Mouse (Mus musculus) stomach, embryonic 16.5 days (tissue): ENCODE data around the gene Slc11a2. TPM values are rescaled to one million over a fixed set of nuclear protein-coding genes. Genes with fewer than 3 reads are reported as not detected.

Experiments used
- ATAC-seq: fragments of 200-750 bp; cut with Nextera tagmentation; 2 replicates; pipeline ENCODE4 v1.8.0; 2017; ENCODE audit warnings: moderate number of reproducible peaks, moderate TSS enrichment; ENCODE audit not compliant: insufficient read depth, low FRiP score
- H3K27ac ChIP-seq: fragments of 300-500 bp; sonication (generic); 2 replicates; pipeline ENCODE4 v1.5.1; 2014; ENCODE audit warnings: low read length
- H3K27me3 ChIP-seq: fragments of 300-500 bp; sonication (generic); 2 replicates; pipeline ENCODE4 v1.6.1; 2014; ENCODE audit warnings: low read length, control low read depth, mixed read lengths; ENCODE audit not compliant: control insufficient read depth, insufficient read depth
- H3K36me3 ChIP-seq: fragments of 300-500 bp; sonication (generic); 2 replicates; pipeline ENCODE4 v1.6.1; 2014; ENCODE audit warnings: low read length; ENCODE audit not compliant: control insufficient read depth, insufficient read depth
- H3K4me1 ChIP-seq: fragments of 300-500 bp; sonication (generic); 2 replicates; pipeline ENCODE4 v1.6.1; 2014; ENCODE audit warnings: low read length, control low read depth, mixed read lengths; ENCODE audit not compliant: control insufficient read depth, insufficient read depth
- H3K4me2 ChIP-seq: fragments of 300-500 bp; sonication (generic); 2 replicates; pipeline ENCODE4 v1.6.1; 2014; ENCODE audit warnings: low read depth, low read length, mixed read lengths
- H3K4me3 ChIP-seq: fragments of 300-500 bp; sonication (generic); replicated peaks from 2 replicates; pipeline ENCODE4 v1.5.1; 2014; ENCODE audit warnings: mild to moderate bottlenecking, low read length
- H3K9ac ChIP-seq: fragments of 300-500 bp; sonication (generic); 2 replicates; pipeline ENCODE4 v1.6.1; 2014; ENCODE audit warnings: low read length
- H3K9me3 ChIP-seq: fragments of 300-500 bp; sonication (generic); replicated peaks from 2 replicates; pipeline ENCODE4 v1.6.1; 2016; ENCODE audit warnings: low read length, control low read depth; ENCODE audit not compliant: control insufficient read depth
- WGBS: fragments of 180-500 bp; shearing (Covaris S2); extraction: QIAGEN DNeasy Blood & Tissue Kit; methylation state at CpG from one replicate; pipeline ENCODE4 v1.1.7; 2014; 5-methylcytosine and 5-hydroxymethylcytosine counted together
- polyA plus RNA-seq: library from polyadenylated mRNA; unstranded; fragments of >200 nt; fragmentation: Nextera tagmentation; extraction: Ambion mirVana; gene quantifications from 2 replicates; pipeline ENCODE4 v1.2.1, GENCODE M21; 2015

The Slc11a2 gene
- polyA plus RNA-seq, 1 experiment from 2014 or later: 28.3 TPM

- Histone ChIP-seq H3K9ac (no peak overlapping the region), H3K27ac (no peak overlapping the region), H3K4me3 (no peak overlapping the region), H3K36me3 (peaks cover 19% of the 10 kb centered on the region; the same call in 1 of the 2 replicates), H3K27me3 (no peaks in the 10 kb centered on the region), H3K4me1 (no peaks in the 10 kb centered on the region), H3K9me3 (no peaks in the 10 kb centered on the region), H3K4me2 (no peak overlapping the region)
- ATAC-seq: no peak
- WGBS: 87% methylated on average over 4 of the region's 4 CpGs
These were observed 23.1 kb downstream of the Slc11a2 start for GRCm38 (mm10) chr15:100401811-100402210.

GRCm38 (mm10) chr15:100400592-100401250, 24.2 kb downstream of the Slc11a2 start:
- Histone ChIP-seq H3K27ac (no peak overlapping the region), H3K9ac (no peak overlapping the region), H3K36me3 (peaks cover 25% of the 10 kb centered on the region), H3K4me2 (no peak overlapping the region), H3K27me3 (no peaks in the 10 kb centered on the region), H3K4me1 (no peaks in the 10 kb centered on the region), H3K9me3 (no peaks in the 10 kb centered on the region), H3K4me3 (no peak overlapping the region)
- ATAC-seq: no peak; the same call in 1 of the 2 replicates
- WGBS: 84% methylated on average over 16 of the region's 16 CpGs

DNA sequence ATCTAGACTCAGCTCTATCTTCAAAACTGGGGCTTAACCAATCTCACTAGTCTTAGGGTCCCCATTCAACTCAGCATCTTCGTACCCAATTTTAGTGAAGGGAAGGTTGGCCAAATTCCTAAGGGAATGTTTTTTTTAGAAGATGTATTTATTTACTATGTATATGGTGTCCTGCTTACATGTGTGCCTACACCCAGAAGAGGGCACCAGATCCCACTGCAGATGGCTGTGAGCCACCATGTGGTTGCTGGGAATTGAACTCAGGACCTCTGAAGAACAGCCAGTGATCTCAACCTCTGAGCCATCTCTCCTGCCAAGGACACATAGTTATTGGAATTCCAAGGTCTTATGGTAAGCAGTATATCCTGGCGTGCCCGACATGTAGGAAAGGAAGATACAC, 29.3 kb downstream of the Slc11a2 start:
- no peak overlapping the region for H3K4me3 ChIP-seq
- H3K9me3 ChIP-seq: no peaks in the 10 kb centered on the region
- no peak overlapping the region for H3K9ac ChIP-seq
- H3K4me1 ChIP-seq: no peaks in the 10 kb centered on the region
- 92% methylated on average over 3 of the region's 3 CpGs for WGBS
- H3K27ac ChIP-seq: no peak overlapping the region
- H3K4me2 ChIP-seq: no peak overlapping the region
- ATAC-seq: no peak
- H3K36me3 ChIP-seq: peaks cover 36% of the 10 kb centered on the region
- H3K27me3 ChIP-seq: no peaks in the 10 kb centered on the region

GRCm38 (mm10) chr15:100393016-100393415, 31.9 kb downstream of the Slc11a2 start:
- no peak overlapping the region for H3K4me3 ChIP-seq
- H3K9me3 ChIP-seq: no peaks in the 10 kb centered on the region
- H3K36me3 ChIP-seq: peaks cover 26% of the 10 kb centered on the region; the same call in 1 of the 2 replicates
- WGBS: 87% methylated on average over 11 of the region's 11 CpGs
- no peak overlapping the region for H3K27ac ChIP-seq
- no peaks in the 10 kb centered on the region for H3K4me1 ChIP-seq
- H3K27me3 ChIP-seq: no peaks in the 10 kb centered on the region
- no peak for ATAC-seq
- no peak overlapping the region for H3K9ac ChIP-seq
- no peak overlapping the region for H3K4me2 ChIP-seq

- H3K27ac ChIP-seq: no peak overlapping the region
- H3K4me3 ChIP-seq: no peak overlapping the region
- peaks cover 26% of the 10 kb centered on the region; the same call in 1 of the 2 replicates for H3K36me3 ChIP-seq
- no peaks in the 10 kb centered on the region for H3K4me1 ChIP-seq
- no peaks in the 10 kb centered on the region for H3K27me3 ChIP-seq
- no peak overlapping the region for H3K4me2 ChIP-seq
- whole genome bisulfite sequencing: 90% methylated on average over 7 of the region's 7 CpGs
- no peak for ATAC-seq
- no peaks in the 10 kb centered on the region for H3K9me3 ChIP-seq
- H3K9ac ChIP-seq: no peak overlapping the region
These were observed 33.3 kb downstream of the Slc11a2 start for GRCm38 (mm10) chr15:100391599-100391998.

- Histone ChIP-seq H3K4me1 (no peaks in the 10 kb centered on the region), H3K27me3 (no peaks in the 10 kb centered on the region), H3K4me2 (no peak overlapping the region), H3K9ac (no peak overlapping the region), H3K9me3 (no peaks in the 10 kb centered on the region), H3K27ac (no peak overlapping the region), H3K4me3 (no peak overlapping the region), H3K36me3 (peaks cover 23% of the 10 kb centered on the region; the same call in 1 of the 2 replicates)
- ATAC-seq: no peak
- WGBS: 63% methylated on average over 7 of the region's 7 CpGs
These were observed 33.8 kb downstream of the Slc11a2 start for GRCm38 (mm10) chr15:100391066-100391465.

DNA sequence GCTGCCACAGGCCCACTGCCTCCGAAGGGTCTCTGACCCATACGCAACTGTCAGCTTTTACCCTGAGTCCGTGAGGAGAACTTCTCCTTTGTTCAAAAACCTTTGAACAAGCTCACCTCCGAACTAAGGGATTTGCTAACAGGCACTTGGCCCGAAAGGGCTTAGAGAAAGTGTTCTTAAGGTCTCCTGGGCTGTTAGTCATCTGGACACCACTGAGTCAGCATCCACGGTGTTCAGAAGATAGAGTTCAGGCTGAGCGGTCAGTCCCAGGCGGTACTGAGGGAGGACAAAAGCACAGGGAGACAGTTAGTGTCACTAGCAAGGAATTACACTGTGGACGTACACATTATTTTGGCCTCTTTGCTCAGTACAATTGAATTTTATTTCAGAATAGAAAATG, 36.0 kb downstream of the Slc11a2 start:
- no peaks in the 10 kb centered on the region for H3K9me3 ChIP-seq
- H3K4me1 ChIP-seq: no peaks in the 10 kb centered on the region
- WGBS: 60% methylated on average over 9 of the region's 9 CpGs
- 0 out of 2 replicates have a peak, but pooled peaks cover 8% of the 10 kb centered on the region for H3K36me3 ChIP-seq
- no peak overlapping the region for H3K27ac ChIP-seq
- no peak overlapping the region for H3K4me3 ChIP-seq
- H3K9ac ChIP-seq: no peak overlapping the region
- no peak overlapping the region for H3K4me2 ChIP-seq
- no peak for ATAC-seq
- H3K27me3 ChIP-seq: no peaks in the 10 kb centered on the region

DNA sequence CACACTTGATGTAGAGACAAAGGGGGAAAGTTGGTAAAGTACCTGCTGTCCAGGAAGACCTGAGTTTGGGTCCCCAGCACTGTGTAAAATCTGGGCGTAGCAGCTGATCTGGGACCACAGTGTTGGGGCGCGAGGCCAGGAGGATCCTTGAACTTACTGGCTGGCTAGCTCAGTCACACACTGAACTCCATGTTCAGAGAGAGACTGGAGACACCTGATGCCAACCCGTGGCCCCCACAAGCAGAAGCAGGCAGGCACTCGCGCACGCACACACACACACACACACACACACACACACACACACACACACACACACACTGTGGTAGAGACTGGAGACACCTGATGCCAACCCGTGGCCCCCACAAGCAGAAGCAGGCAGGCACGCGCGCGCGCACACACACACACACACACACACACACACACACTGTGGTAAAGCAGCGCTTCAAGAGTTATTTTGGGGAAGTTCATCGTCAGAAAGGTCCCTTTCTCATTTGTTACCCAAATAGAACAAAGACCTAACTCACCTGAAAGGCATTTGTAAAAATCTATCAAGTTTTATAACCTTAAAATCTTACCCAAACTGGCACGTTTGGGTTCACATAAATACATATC, 36.5 kb downstream of the Slc11a2 start:
- no peak overlapping the region for H3K9ac ChIP-seq
- no peaks in the 10 kb centered on the region for H3K9me3 ChIP-seq
- WGBS: 80% methylated on average over 16 of the region's 16 CpGs
- H3K4me1 ChIP-seq: no peaks in the 10 kb centered on the region
- ATAC-seq: no peak
- no peak overlapping the region for H3K27ac ChIP-seq
- no peak overlapping the region for H3K4me2 ChIP-seq
- 0 out of 2 replicates have a peak, but pooled peaks cover 3% of the 10 kb centered on the region for H3K36me3 ChIP-seq
- no peaks in the 10 kb centered on the region for H3K27me3 ChIP-seq
- no peak overlapping the region for H3K4me3 ChIP-seq

DNA sequence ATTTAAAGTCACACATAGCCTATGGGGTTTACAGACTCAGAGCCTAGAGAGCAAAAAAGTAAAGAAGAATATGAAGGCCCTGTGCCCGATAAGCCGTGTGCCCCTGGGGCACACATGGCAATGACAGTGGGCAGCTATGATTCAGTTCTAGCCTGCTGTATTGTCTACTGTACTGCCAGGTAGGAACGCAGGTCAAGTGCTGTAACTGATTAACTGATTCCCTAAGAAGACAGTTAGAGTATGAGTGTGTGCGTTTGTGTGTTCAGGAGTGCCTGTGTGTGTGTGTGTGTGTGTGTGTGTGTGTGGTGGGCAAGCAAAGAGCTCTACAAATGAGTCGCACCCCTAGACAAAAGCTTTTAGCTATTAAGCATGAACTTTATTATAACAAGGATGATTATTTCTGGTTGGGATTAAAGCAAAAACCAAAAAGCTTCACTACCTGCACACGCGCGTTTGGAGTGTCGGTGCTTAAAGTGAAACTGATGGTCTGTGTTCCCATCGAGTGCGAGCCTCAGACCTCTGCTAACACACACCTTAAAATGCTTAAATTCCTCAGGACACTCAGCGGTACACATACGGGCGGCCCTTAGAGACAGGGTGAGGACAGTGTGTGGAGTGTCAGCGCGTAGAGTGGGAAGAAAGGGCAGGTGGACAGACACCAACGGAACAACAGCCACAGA, 37.2 kb downstream of the Slc11a2 start:
- ATAC-seq: no peak
- no peak overlapping the region for H3K27ac ChIP-seq
- H3K4me3 ChIP-seq: no peak overlapping the region
- H3K9ac ChIP-seq: no peak overlapping the region
- H3K4me1 ChIP-seq: no peaks in the 10 kb centered on the region
- no peaks in the 10 kb centered on the region for H3K9me3 ChIP-seq
- no peaks in the 10 kb centered on the region for H3K36me3 ChIP-seq
- no peaks in the 10 kb centered on the region for H3K27me3 ChIP-seq
- 78% methylated on average over 17 of the region's 17 CpGs for WGBS
- no peak overlapping the region for H3K4me2 ChIP-seq
